Mouse (Mus musculus): ENCODE results near the gene Lct.
"Not testable (repeated sequence)": the region's sequence is repeated elsewhere in the genome, so short reads cannot be mapped to it uniquely, and the experiment has no call there.

Gene Lct

DNA sequence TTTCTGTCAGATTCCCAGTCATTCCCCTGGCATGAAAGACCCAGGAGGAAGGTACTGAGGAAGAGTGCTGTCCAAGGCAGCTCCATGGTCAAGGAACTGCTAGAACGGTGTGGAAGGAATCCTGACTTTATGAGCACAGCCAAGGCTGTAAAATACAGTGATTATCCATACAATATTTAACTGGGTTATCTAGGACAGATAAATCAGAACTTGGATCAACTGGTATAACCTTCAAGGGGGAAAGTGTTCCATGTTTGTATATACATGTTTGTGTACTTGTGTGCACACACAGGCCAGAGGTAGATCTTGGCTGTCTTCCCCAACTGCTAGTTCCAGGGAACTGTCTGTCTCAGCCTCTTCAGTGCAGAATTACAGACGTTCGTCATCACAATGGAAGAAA is at the start of gene Lct:
TSS of gene Lct (minus strand) at position 101 of the 400 bp plus-strand sequence.
- DNase-seq (ENCODE audit: low spot score in 2 of 2) = no peak

DNA sequence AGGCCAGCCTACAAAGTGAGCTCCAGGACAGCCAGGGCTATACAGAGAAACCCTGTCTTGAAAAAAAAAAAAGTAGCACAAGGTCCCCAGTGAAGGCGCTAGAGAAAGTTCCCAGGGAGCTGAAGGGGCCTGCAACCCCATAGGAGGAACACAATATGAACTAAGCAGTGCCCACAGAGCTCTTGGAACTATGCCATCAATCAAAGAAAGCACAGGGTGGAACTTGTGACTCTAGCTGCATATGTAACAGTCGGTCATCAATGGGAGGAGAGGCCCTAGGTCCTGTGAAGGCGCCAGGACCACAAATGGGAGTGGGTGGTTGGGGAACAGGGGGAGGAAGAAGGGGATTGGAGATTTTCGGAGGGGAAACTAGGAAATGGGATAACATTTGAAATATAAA is 48.7 kb upstream of the Lct start:
- DNase-seq (ENCODE audit: low spot score in 2 of 2) = no peak

- DNase-seq (ENCODE audit: low spot score in 2 of 2) = no peak
Observed at GRCm38 (mm10) chr1:128372143-128372860, 44.2 kb upstream of the Lct start.

GRCm38 (mm10) chr1:128368732-128369441 is 40.8 kb upstream of the Lct start:
- peak in 1 of 2 experiments; percentile 19 for DNase-seq (ENCODE audit: low spot score in 2 of 2)

- peak; percentile 30 to 32 for DNase-seq (ENCODE audit: low spot score in 2 of 2)
Observed at GRCm38 (mm10) chr1:128360601-128361000, 32.5 kb upstream of the Lct start.

GRCm38 (mm10) chr1:128359554-128360376 is 31.6 kb upstream of the Lct start, which contains the start of gene Mcm6:
Gene Mcm6 (minus strand): TSS chr1:128359664.
- peak; percentile 90 to 91 for DNase-seq (ENCODE audit: low spot score in 2 of 2)

GRCm38 (mm10) chr1:128358916-128359553 is 30.9 kb upstream of the Lct start:
- no peak for DNase-seq (ENCODE audit: low spot score in 2 of 2)

DNA sequence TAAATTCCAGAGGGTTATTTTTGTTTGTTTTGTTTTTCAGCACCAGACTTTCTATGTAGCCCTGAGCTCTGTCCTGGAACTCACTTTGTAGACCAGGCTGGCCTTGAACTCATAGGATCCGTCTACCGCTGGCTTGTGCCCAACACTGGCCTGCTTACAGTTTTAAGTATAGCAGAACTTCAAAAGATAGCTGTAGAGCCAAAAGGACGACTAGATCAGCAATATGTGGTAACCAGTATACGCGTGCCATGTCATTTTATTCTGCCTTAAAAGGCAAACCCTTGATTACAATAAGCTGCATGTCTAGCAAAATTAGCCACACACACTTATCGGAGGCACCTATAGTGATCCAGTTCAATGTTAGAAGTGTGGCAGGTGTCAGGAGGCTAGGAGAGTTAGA is 30.2 kb upstream of the Lct start:
- DNase-seq (ENCODE audit: low spot score in 2 of 2) = no peak

DNA sequence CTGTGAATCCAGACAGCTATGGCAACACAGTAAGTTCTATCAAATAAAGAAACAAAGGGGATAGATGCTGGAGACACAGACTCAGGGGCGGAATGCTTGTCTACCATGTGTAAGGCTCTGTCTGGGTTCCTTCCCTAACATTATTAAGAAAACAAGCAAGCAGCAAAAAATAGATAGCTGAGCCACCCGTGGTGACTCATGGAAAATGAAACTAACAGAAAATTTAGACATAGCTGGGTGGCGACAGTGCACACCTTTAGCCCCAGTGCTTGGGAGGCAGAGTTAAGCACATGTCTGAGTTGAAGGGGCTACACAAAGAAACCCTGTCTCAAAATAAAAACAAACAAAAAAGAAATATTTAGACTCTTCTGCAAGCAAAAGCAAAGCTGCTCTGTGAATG is 29.3 kb upstream of the Lct start:
- no peak for DNase-seq (ENCODE audit: low spot score in 2 of 2)

DNA sequence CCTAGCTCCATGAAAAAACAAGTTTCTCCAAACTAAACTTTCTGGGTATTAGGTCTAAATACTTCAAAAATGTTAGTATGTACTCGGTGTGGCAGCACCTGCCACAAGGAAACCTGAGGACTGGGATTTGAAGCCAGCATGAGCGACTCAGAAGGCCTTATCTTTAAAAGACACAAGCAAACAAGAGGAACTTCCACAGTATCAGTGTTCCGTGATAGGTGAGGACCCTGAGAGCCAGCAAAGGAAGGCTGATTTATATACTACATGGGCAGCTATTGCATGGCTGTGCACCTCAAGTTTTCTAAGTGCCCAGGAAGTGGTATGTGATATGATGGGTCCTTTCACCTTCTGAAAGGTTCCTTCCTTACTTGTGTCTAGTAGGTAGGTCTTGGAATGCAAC is 25.0 kb upstream of the Lct start:
- DNase-seq (ENCODE audit: low spot score in 2 of 2) = no peak

- no peak for DNase-seq (ENCODE audit: low spot score in 2 of 2)
Observed at GRCm38 (mm10) chr1:128344232-128344631, 16.1 kb upstream of the Lct start.

DNA sequence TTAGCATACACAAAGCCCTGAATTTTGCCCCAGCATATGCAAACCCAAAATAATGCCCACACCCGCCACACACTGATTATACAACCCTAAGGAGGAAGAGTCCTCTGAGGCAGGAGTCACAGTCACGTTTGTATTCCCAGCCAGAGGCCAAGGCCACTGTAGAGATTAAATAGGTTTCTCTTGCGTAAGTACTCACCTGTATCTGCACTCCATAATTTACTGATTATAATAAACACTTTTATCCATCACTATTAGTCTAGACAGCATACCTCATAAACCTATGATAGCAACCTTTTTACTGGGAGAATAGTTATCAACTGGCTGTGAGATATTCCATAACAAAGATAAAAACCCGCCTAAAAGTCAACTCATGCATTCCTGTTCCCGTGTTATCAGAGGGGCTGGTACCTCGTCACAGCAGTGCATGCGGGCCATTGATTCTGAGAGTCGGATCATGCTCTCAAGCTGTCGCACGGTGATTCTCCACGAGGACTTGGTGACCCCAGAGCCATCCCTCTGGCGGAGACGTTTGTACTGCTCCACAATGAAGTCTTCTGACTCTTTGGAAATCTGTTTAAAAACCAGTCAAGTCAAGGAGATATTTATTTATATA is 9.7 kb upstream of the Lct start:
- no peak for DNase-seq (ENCODE audit: low spot score in 2 of 2)

DNA sequence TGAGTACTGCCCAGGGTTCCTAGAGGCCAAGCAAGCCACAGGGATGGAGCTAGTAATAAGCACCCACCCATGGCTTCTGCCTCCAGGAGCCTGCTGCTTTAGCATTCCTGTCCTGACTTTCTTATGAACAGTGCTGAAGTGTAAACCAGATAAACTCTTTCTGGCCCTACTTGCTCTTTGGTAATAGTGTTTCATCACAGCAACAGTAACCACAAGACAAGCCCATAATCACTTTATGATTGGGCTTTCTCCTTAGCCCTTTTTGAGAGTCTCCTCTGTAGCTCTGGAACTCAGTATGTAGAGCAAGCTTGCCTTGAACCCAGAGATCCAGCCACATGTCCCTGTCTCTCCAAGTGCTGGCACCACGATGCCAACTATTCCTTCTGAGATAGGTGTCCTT is 2.2 kb upstream of the Lct start:
- no peak for DNase-seq (ENCODE audit: low spot score in 2 of 2)

DNA sequence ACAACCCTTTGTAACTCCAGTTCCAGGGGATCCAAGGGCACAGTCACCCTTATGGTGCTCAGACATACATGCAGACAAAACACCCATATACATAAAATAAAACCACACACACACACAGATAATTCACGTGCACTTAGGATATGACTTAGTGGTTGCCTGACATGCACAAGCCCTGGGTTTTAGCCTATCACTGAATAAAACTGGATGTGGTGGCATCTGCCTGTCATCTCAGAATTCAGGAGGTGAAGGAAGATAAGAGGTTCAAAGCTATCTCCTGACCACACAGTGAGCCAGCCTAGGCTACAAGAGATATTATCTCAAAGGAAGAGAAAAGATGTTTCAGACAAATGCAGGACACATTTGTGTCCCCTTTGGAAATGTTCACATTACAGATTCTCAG is 953 bp downstream of the Lct start:
- no peak for DNase-seq (ENCODE audit: low spot score in 2 of 2)

GRCm38 (mm10) chr1:128324776-128325175 is 3.3 kb downstream of the Lct start:
- no peak for DNase-seq (ENCODE audit: low spot score in 2 of 2)

- no peak for DNase-seq (ENCODE audit: low spot score in 2 of 2)
Observed at GRCm38 (mm10) chr1:128323026-128323643, 5.0 kb downstream of the Lct start.

DNA sequence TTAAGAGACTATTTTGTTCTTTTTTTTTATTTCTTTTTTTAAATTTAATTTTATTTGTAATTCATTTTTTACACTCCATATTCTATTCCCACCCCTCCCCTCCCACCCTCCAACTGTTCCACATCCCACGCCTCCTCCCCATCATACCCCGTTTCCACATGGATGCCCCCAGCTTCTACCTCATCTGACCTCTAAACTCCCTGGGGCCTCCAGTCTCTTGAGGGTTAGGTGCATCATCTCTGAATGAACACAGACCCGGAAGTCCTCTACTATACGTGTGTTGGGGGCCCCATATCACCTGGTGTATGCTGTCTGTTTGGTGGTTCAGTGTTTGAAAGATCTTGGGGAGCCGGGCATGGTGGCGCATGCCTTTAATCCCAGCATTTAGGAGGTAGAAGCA is 8.9 kb downstream of the Lct start:
- not testable (repeated sequence) for DNase-seq (ENCODE audit: low spot score in 2 of 2)

GRCm38 (mm10) chr1:128314665-128315064 is 13.5 kb downstream of the Lct start:
- no peak for DNase-seq (ENCODE audit: low spot score in 2 of 2)

DNA sequence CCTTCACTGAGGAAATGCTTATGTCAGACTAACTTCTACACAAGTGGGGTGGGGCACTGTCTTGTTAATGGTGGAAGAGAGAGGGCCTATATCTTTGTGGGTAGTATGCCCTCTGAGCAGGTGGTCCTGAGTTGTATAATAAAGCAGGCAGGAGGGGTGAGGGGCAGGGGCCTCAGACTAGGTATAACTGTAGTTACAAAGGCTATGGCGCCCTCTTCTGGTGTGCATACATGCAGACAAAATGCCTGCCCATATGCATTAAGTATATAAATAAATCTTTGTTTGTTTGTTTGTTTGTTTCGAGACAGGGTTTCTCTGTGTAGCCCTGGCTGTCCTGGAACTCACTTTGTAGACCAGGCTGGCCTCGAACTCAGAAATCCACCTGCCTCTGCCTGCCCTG is 19.1 kb downstream of the Lct start:
- DNase-seq (ENCODE audit: low spot score in 2 of 2) = no peak

- no peak for DNase-seq (ENCODE audit: low spot score in 2 of 2)
Observed at GRCm38 (mm10) chr1:128303900-128304299, 24.2 kb downstream of the Lct start.
